Mouse (Mus musculus) thymus, postnatal 10 days (tissue): ENCODE measurements around the gene Repin1.
A peak's percentile ranks its signal among the peaks of the same experiment; 100 is the strongest.

Experiments used
- DNase-seq, 2 experiments: peaks; one replicate each; pipeline ENCODE4 v3.0.0; 2021; ENCODE audit warnings: low spot score in 2 of 2

Gene Repin1

GRCm38 (mm10) chr6:48593158-48594042 lies at the start of gene Repin1, which contains the start of gene Gm44965:
TSS of gene Repin1 (plus strand) at chr6:48593883.
TSS of gene Gm44965 (plus strand) at chr6:48593941.
- peak; percentile 62 to 63 for DNase-seq

GRCm38 (mm10) chr6:48545251-48545650 lies 48.4 kb upstream of the Repin1 start:
- DNase-seq: no peak

- DNase-seq: peak in 1 of 2 experiments; percentile 25
Observed at GRCm38 (mm10) chr6:48546271-48546670, 47.4 kb upstream of the Repin1 start.

GRCm38 (mm10) chr6:48546858-48547257 lies 46.8 kb upstream of the Repin1 start:
- DNase-seq: no peak

GRCm38 (mm10) chr6:48548314-48548713 lies 45.4 kb upstream of the Repin1 start:
- DNase-seq: no peak

- peak; percentile 33 to 62 for DNase-seq
Observed at GRCm38 (mm10) chr6:48552918-48553317, 40.8 kb upstream of the Repin1 start.

- DNase-seq: no peak
Observed at GRCm38 (mm10) chr6:48553819-48554218, 39.9 kb upstream of the Repin1 start.

GRCm38 (mm10) chr6:48554280-48555103 lies 39.2 kb upstream of the Repin1 start, which contains the start of gene Lrrc61:
TSS of gene Lrrc61 (plus strand) at chr6:48554796.
- peak; percentile 80 to 82 for DNase-seq

GRCm38 (mm10) chr6:48555104-48555890 lies 38.4 kb upstream of the Repin1 start:
- DNase-seq: peak; percentile 13 to 19

- DNase-seq: no peak
Observed at GRCm38 (mm10) chr6:48555956-48556355, 37.7 kb upstream of the Repin1 start.

GRCm38 (mm10) chr6:48565693-48566310 lies 27.9 kb upstream of the Repin1 start:
- no peak for DNase-seq

GRCm38 (mm10) chr6:48566312-48566711 lies 27.4 kb upstream of the Repin1 start:
- no peak for DNase-seq

- no peak for DNase-seq
Observed at GRCm38 (mm10) chr6:48568036-48568984, 25.4 kb upstream of the Repin1 start.

- DNase-seq: no peak
Observed at GRCm38 (mm10) chr6:48569065-48569807, 24.4 kb upstream of the Repin1 start.

GRCm38 (mm10) chr6:48572014-48572413 lies 21.7 kb upstream of the Repin1 start:
- no peak for DNase-seq

- no peak for DNase-seq
Observed at GRCm38 (mm10) chr6:48572572-48573061, 21.1 kb upstream of the Repin1 start, which contains the start of gene Rarres2. TSS of gene Rarres2 (minus strand) at chr6:48572789.

- no peak for DNase-seq
Observed at GRCm38 (mm10) chr6:48573280-48573679, 20.4 kb upstream of the Repin1 start.

GRCm38 (mm10) chr6:48573981-48574380 lies 19.7 kb upstream of the Repin1 start:
- no peak for DNase-seq

- no peak for DNase-seq
Observed at GRCm38 (mm10) chr6:48578736-48579135, 14.9 kb upstream of the Repin1 start.
